Mouse (Mus musculus): ENCODE results near the gene Itgad.

Gene Itgad

DNA sequence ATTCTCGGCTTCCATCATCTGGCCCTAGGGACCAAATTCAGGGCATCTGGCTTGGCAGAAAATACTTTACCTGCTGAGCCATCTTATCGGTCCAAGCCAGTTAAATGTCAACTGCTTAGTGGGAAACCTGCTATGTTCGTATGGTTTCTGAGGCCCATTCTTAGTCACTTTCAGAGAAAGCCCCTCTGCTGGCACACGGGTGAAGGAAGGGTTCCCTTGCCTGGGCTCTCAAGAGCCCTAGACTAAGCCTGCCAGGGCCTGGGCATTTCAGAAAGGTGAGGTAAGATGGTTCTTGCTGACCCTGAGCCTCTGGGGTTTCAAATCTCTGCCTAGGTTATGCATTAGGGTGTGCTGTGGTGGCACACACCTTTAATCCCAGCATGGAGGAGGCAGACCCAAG is 91.4 kb downstream of the Itgad start:
- DNase-seq: no peak

DNA sequence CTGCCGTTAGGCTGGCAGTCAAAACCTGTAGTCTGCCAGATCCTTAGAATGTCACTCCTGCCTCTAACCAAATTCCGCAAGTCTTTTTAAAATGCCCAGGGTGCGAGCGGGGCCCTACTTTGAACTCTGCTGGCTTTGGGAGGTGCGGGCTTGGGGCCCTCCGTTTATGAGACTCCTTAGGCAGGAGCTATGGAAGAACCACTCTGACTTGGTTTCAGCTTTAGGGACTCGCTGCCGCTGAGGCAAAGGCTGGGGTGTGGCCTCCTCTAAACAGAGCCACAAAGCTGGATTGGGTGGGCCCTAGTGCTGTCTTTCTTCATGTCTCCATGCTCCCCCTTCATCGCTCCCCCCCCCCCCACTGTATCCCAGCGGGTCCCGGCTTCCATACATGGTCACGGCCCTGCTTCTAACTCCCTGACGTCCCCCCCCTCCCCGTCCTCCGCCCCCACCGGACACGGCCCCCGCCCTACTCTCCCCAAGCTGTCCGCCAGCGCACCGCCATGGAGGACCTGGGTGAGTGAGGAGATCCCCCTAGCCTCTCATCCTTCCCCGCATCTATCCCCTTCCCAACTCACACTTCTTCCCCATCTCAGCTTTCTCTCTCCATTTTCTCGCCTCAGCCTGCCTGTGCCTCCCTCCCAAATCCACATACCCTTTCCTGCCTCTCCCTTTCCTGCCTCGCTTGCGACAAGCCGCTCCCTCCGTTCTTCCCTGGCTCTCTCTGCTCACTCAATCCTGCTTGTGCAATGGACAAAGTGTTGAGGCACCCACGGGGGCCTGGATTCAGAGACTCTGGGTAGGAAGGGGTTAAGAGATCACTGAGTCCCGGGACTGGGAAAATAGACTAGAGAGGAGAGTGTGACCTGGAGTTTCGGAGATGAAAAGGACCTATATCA is 92.6 kb downstream of the Itgad start, which contains the start of gene Tgfb1i1:
Gene Tgfb1i1, plus strand, starts transcription at position 317 of the 896 bp plus-strand sequence.
- no peak for DNase-seq

DNA sequence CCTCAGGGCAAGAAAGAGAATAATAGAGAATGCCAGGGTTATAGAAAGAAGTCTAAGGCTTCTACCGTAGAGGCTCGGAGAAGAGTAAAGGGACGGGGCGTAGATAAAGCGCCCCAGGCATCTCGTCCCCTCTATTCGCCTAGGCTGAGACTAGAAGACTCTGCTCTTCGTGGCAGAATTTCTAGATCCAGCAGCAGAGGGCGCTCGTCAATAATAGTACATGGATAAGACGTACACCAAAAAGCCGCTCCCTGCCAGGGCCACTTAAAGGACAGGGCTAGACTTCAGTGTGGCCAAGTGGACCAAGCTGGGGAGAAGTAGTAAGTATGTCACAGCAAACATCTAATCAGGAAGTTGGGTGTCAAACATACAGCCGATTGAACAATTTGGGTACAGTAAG is 93.3 kb downstream of the Itgad start:
- peak; percentile 42 to 72 for DNase-seq

DNA sequence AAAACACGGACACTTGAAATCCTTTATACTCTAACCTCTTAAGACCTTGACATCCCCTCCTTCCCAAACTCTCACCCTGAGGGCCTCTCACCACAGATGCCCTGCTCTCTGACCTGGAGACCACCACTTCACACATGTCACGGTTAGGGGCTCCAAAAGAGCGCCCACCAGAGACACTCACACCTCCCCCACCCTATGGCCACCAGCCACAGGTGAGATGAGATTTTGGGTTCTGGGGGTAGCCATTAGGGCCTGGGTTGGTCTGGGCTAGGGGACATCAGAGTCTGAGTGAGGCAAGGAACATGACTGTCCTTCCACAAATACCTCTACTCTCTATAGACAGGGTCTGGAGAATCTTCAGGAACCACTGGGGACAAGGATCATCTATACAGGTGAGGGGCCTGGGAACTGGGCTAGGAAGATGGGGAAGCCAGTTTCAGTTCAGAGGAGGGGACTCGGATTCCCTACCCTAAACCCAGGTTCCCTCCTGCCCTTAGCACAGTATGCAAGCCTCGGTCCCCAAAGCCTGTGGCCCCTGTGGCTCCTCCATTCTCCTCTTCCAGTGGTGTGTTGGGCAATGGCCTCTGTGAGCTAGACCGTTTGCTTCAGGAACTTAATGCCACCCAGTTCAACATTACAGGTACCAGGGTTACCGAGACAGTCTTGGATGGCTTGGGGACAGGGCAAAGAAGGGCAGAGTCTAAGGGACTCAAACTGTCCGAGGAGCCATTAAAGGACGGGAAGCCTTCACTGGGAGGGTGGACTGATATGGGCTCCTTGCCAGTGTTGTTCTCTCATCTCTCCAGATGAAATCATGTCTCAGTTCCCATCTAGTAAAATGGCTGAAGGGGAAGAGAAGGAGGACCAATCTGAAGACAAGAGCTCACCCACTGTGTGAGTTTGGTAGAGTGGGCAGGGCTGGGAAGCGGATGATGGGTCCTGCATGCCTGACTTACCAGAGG is 94.2 kb downstream of the Itgad start:
- DNase-seq: no peak

DNA sequence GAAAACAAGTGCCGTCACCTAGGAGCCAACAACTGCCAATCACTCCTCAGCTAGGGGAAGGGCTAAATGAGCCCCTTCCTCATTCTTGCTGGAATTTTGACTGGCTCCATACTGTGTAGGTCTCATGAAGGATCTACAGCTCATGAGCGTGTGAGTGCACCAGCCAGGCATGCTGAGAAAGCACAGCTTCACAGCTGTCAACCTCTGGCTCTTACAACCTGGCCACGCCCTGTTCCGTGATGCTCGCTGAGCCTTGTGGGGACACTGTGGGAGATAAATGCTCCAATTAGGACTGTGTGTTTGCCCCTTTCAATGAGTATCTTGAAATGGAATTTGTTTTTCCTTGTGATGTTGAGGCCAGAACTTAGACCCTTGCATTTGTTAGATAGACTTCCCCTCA is 95.8 kb downstream of the Itgad start:
- no peak for DNase-seq

DNA sequence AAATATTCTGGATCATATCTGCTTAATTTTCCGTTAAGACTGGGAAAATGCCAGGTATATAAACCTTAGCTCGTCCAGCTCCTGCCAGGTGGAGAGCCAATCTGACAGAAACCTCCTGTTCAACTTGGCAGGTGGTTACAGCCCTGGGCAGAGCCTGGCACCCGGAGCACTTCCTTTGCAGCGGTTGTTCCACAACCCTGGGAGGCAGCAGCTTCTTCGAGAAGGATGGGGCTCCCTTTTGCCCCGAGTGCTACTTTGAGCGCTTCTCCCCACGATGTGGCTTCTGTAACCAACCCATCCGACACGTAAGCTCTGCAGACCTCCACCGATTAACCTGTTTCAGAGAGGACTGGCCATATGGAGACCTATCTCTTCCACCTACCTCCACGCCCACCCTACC is 97.8 kb downstream of the Itgad start:
- DNase-seq: no peak

DNA sequence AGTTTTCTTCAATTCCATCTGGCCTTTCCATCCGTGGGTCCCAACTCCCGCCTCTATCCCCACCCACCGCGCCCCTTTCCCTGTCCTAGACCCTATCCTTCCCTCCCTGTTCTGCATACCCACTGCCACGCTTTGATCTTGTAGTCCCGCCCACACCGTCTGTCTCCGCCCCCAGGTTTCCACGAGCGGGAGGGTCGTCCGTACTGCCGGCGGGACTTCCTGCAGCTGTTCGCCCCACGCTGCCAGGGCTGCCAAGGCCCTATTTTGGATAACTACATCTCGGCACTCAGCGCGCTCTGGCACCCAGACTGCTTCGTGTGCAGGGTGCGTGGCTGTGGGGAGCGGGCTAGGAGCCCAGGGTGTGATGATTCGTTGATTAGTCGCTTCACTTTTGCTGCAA is 98.4 kb downstream of the Itgad start:
- DNase-seq: no peak

DNA sequence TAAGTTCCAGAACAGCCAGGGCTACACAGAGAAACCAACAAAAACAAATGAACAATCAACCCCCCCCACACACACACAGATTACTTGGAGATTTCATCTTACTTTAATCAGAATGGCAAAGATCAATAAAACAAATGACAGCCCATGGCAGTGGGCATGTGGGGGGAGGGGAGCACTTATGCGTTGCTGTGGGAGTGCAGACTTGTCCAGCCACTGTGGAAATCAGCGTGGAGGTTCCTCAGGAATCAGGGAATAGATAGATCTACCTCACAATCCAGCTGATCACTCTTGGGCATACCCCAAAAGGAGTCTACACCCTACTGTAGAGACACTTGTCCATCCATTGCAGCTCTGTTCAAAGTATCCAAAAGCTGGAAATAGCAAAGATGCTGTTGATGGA is 100.8 kb downstream of the Itgad start:
- no peak for DNase-seq

DNA sequence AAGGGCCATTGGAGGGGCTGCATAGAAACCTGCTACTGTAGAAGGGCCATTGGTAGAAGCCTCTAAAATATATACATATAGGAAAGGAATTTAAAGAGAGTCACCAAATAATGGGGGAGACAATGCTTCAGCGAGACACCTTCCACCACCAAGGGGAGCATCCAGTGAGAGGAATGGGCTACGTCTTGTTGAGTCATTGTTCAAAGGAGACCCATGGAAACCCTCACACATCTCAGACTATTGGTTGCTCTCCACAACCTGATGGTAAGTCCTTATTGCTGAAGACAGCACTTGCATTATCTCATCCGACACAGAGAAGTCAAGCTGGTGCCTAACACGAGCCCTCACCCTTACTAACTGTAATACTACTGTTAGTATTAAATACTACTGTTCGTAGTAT is 101.6 kb downstream of the Itgad start:
- no peak for DNase-seq

DNA sequence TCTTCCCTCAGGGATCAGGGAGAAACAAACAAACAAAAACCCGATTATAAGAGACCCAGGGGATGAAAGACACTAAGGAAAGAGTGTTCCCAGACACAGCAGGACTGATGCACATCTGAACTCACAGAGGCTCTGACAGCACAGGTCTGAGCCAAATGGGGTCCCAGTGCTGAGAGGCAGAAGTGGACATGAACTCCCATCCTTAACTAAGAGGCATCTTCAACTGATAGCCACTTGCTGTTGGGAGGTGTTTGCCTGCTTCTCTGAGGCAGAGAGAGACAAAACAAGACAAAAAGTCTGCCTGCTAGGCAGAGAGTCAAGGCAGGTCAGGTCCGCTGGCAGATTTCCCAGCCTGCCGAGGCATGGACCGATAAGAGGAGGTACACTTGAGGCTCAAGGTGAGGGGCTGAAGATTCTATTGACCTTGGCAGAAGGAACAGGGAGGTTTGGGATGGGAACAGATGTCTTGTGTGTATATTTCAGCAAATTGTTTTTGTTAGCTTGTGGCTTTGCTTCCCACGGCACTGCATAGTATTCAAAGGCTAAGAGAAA is 102.7 kb downstream of the Itgad start:
- DNase-seq: no peak

DNA sequence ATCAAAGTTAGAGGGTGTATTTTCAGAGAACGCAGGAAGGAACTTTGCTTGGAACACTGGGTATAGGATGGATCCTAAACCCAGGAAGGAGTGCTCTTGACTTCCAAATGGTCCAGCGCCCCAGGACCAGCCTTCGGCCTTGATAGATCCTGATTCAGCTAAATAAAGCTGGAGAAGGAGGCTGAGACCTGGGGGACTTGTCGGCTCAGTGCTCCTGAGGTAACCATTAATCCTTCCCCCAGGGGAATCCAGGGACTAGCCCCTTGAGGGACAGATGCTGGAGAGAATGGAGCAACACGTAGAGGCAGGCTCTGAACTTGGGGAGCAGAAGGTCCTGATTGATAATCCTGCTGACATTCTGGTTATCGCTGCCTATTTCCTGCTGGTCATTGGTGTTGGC is 111.2 kb downstream of the Itgad start, which contains the start of gene Slc5a2:
Gene Slc5a2, plus strand, starts transcription at position 247 of the 400 bp plus-strand sequence.
- no peak for DNase-seq

DNA sequence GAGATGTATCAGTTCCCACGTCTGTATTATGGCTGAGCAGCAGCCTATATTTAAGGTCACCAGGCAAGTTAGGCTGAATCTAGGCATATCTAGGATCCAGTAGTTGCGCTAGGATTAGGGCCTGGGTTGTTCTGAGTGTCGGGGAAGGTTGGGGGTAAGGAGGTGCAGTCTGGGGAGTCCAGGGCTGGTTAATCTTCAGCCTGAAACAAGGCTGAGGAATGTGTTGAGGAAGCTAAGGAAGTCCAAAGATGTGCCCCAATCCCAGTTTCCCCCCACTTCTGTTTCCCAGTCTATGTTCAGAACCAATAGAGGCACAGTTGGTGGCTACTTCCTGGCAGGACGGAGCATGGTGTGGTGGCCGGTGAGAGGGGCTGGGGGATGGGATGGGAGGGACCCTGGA is 111.9 kb downstream of the Itgad start:
- no peak for DNase-seq

DNA sequence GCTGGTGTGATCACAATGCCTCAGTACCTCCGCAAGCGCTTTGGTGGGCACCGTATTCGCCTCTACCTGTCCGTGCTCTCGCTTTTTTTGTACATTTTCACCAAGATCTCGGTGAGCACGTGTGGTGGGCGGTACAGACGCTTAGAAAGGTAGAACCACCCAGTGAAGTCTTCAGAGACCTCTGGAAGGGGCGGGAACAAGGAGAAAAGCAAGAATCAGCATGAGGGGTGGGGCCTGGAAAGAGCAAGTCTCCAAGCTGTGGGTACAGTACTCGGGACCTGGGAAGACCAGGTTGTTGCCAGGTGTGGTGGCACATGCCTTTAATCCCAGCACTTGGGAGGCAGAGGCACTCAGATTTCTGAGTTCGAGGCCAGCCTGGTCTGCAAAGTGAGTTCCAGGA is 113.2 kb downstream of the Itgad start:
- DNase-seq: no peak

DNA sequence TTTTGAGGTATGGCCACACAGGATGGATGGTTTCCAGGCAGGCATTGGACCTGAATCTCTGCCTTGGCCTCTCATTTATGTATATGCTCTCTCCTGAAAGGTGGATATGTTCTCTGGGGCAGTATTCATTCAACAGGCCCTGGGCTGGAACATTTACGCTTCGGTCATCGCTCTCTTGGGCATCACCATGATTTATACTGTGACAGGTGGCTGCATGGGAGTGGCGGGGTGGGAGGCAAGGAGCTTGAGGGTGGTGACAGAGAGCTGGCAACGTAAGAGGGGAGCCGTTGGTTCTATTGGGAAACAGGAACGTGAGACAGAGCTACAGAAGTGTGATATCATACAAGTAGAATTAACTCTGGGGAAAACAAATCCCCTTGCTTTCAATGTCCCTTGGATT is 113.6 kb downstream of the Itgad start:
- no peak for DNase-seq

DNA sequence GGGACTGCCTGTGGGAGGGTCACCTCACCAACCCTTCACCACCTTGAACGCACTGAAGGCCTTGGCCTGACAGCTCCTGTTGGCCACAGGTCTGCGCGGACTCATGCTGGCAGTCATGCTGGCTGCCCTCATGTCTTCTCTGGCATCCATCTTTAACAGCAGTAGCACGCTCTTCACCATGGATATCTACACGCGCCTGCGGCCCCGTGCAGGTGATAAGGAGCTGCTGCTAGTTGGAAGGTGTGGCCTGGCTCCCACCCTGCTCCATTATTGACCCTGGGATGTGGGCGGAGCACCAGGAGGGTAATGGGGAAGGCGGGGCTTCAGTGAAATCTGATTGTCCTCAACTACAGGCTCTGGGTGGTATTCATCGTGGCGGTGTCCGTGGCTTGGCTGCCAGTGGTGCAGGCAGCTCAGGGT is 116.3 kb downstream of the Itgad start:
- DNase-seq: no peak

DNA sequence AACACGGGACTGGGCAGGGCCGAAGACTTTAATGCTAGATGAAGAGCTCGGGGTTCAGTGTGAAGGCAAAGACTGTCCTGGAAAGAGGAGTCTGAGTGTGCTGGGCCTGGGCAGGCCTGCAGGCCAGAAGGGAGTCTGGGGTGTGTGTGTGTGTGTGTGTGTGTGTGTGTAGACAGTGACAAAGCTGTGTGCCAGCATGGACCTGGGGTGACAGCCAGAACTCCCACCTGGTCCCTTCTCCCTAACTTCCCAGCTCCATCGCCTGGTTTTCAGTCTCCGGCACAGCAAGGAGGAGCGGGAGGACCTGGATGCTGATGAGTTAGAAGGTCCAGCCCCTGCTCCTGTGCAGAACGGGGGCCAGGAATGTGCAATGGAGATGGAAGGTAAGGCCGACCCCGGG is 117.3 kb downstream of the Itgad start:
- DNase-seq: no peak
